20 mouse cellular contexts compared by ENCODE assay signal in genomic region chr15:37127681-37128080, GRCm38 (mm10).
DNase-seq lines count a peak whose midpoint lies in the region; ATAC-seq and TF ChIP-seq lines count a peak whose summit lies in the region.
"Had no signal": no experiment of that assay in that cellular context is flagged by ENCODE, and none has a peak within 500 bp of the region (broad histone marks: within the 10 kb centered on the region; RNA-seq: fewer than 3 reads in every experiment).

No protein-coding gene starts in this region.

- peak; percentile 79 for DNase-seq in heart, adult 11 months
- no peak for DNase-seq in heart, postnatal 14 days
- peak; percentile 62 for DNase-seq in midbrain, embryonic 11.5 days (ENCODE audit: low spot score, missing footprints)
- DNase-seq in limb, embryonic 14.5 days (ENCODE audit: low spot score), result no peak
- DNase-seq in mesoderm, embryonic 11.5 days (ENCODE audit: low read depth, low spot score), result peak; percentile 43
- DNase-seq in hindbrain, embryonic 10.5 days (ENCODE audit: low spot score), result no peak
- DNase-seq: adrenal gland, adult 8-10 months; adrenal gland, postnatal 14 days; adrenal gland, postnatal 36 days; cerebellum, adult 11-12 months; cerebellum, adult 2 months; cerebellum, adult 9-10 months; cerebellum, postnatal 10 days; cerebellum, postnatal 25 days; forebrain, postnatal 0 days had no signal

- intact Hi-C loops in heart, postnatal 14 days (cut with DNase I), result no loop called here

- no peak overlapping the region for H3K27ac ChIP-seq in midbrain, embryonic 11.5 days (ENCODE audit: low read depth, low read length)
- H3K27ac ChIP-seq in midbrain, embryonic 16.5 days (ENCODE audit: low read length), result no peak overlapping the region
- no peak overlapping the region for H3K27ac ChIP-seq in limb, embryonic 14.5 days (replicated peaks; ENCODE audit: low read depth, low read length)
- H3K27ac ChIP-seq in hindbrain, embryonic 10.5 days, result no peak overlapping the region
- H3K27ac ChIP-seq: embryonic facial prominence, embryonic 10.5 days; embryonic facial prominence, embryonic 12.5 days; forebrain, embryonic 13.5 days; forebrain, embryonic 15.5 days had no signal

- no peaks in the 10 kb centered on the region for H3K36me3 ChIP-seq in midbrain, embryonic 11.5 days (ENCODE audit: control insufficient read depth, insufficient read depth, low read length)
- H3K36me3 ChIP-seq in midbrain, embryonic 16.5 days (ENCODE audit: control insufficient read depth, insufficient read depth, low read length), result no peaks in the 10 kb centered on the region
- H3K36me3 ChIP-seq in limb, embryonic 14.5 days (ENCODE audit: control insufficient read depth, insufficient read depth, low read length), result no peaks in the 10 kb centered on the region
- no peaks in the 10 kb centered on the region for H3K36me3 ChIP-seq in hindbrain, embryonic 10.5 days
- H3K36me3 ChIP-seq: embryonic facial prominence, embryonic 10.5 days; embryonic facial prominence, embryonic 12.5 days; forebrain, embryonic 15.5 days had no signal

- 75% methylated on average over 7 of the region's 7 CpGs for WGBS in midbrain, embryonic 11.5 days
- 81% methylated on average over 7 of the region's 7 CpGs for WGBS in midbrain, embryonic 16.5 days
- WGBS in limb, embryonic 14.5 days, result 20% methylated on average over 7 of the region's 7 CpGs
- 74% methylated on average over 7 of the region's 7 CpGs for WGBS in hindbrain, embryonic 10.5 days

- no peaks in the 10 kb centered on the region for H3K9me3 ChIP-seq in midbrain, embryonic 11.5 days (ENCODE audit: control insufficient read depth, low read length)
- H3K9me3 ChIP-seq in midbrain, embryonic 16.5 days (replicated peaks; ENCODE audit: control insufficient read depth, low read length, poor library complexity, severe bottlenecking), result no peaks in the 10 kb centered on the region
- H3K9me3 ChIP-seq in limb, embryonic 14.5 days (ENCODE audit: control insufficient read depth, low read length), result no peaks in the 10 kb centered on the region
- no peaks in the 10 kb centered on the region for H3K9me3 ChIP-seq in hindbrain, embryonic 10.5 days
- H3K9me3 ChIP-seq: embryonic facial prominence, embryonic 10.5 days; embryonic facial prominence, embryonic 12.5 days; forebrain, embryonic 13.5 days; forebrain, embryonic 15.5 days had no signal

- H3K4me1 ChIP-seq in midbrain, embryonic 11.5 days (ENCODE audit: control insufficient read depth, insufficient read depth, low read length), result no peaks in the 10 kb centered on the region
- no peaks in the 10 kb centered on the region for H3K4me1 ChIP-seq in midbrain, embryonic 16.5 days (ENCODE audit: control insufficient read depth, insufficient read depth, low read length)
- no peaks in the 10 kb centered on the region for H3K4me1 ChIP-seq in limb, embryonic 14.5 days (ENCODE audit: control insufficient read depth, insufficient read depth, low read length)
- H3K4me1 ChIP-seq in hindbrain, embryonic 10.5 days (replicated peaks), result no peaks in the 10 kb centered on the region
- H3K4me1 ChIP-seq: embryonic facial prominence, embryonic 10.5 days; embryonic facial prominence, embryonic 12.5 days; forebrain, embryonic 13.5 days; forebrain, embryonic 15.5 days had no signal

- TF ChIP-seq POLR2A in limb, embryonic 14.5 days (IDR thresholded peaks at IDR 0.05; ENCODE audit: borderline replicate concordance, extremely low read depth, insufficient read depth, insufficient read length), result no peak

- H3K4me3 ChIP-seq in midbrain, embryonic 11.5 days (ENCODE audit: low read depth, low read length), result no peak overlapping the region
- no peak overlapping the region for H3K4me3 ChIP-seq in midbrain, embryonic 16.5 days (ENCODE audit: low read depth, low read length)
- H3K4me3 ChIP-seq in limb, embryonic 14.5 days (replicated peaks; ENCODE audit: low read length), result no peak overlapping the region
- H3K4me3 ChIP-seq in hindbrain, embryonic 10.5 days, result no peak overlapping the region
- H3K4me3 ChIP-seq: embryonic facial prominence, embryonic 10.5 days; embryonic facial prominence, embryonic 12.5 days; forebrain, embryonic 13.5 days; forebrain, embryonic 15.5 days had no signal

- no peak overlapping the region for H3K4me2 ChIP-seq in midbrain, embryonic 11.5 days
- no peak overlapping the region for H3K4me2 ChIP-seq in midbrain, embryonic 16.5 days (ENCODE audit: low read length)
- H3K4me2 ChIP-seq in limb, embryonic 14.5 days (replicated peaks; ENCODE audit: low read depth, low read length, severe bottlenecking), result no peak overlapping the region
- H3K4me2 ChIP-seq: embryonic facial prominence, embryonic 12.5 days; forebrain, embryonic 13.5 days; forebrain, embryonic 15.5 days had no signal

- H3K9ac ChIP-seq in midbrain, embryonic 11.5 days (ENCODE audit: low read length), result no peak overlapping the region
- H3K9ac ChIP-seq in midbrain, embryonic 16.5 days (ENCODE audit: low read depth, low read length), result no peak overlapping the region
- no peak overlapping the region for H3K9ac ChIP-seq in limb, embryonic 14.5 days (ENCODE audit: low read depth, low read length, severe bottlenecking)
- H3K9ac ChIP-seq: embryonic facial prominence, embryonic 12.5 days; forebrain, embryonic 13.5 days; forebrain, embryonic 15.5 days; forebrain, postnatal 0 days had no signal

- ATAC-seq in midbrain, embryonic 11.5 days (ENCODE audit: low FRiP score), result no peak
- no peak for ATAC-seq in midbrain, embryonic 16.5 days
- 0 out of 2 replicates have a peak, but pooled peaks have one; percentile 9 for ATAC-seq in limb, embryonic 14.5 days (ENCODE audit: low FRiP score, low read depth)
- ATAC-seq: forebrain, embryonic 13.5 days; forebrain, embryonic 15.5 days; forebrain, postnatal 0 days had no signal

- no peaks in the 10 kb centered on the region for H3K27me3 ChIP-seq in midbrain, embryonic 11.5 days (ENCODE audit: control insufficient read depth, insufficient read depth, low read length)
- H3K27me3 ChIP-seq in midbrain, embryonic 16.5 days (ENCODE audit: control insufficient read depth, insufficient read depth, low read depth, low read length), result no peaks in the 10 kb centered on the region
- no peaks in the 10 kb centered on the region for H3K27me3 ChIP-seq in limb, embryonic 14.5 days (ENCODE audit: control insufficient read depth, insufficient read depth, low read length)
- no peaks in the 10 kb centered on the region for H3K27me3 ChIP-seq in hindbrain, embryonic 10.5 days (ENCODE audit: insufficient read depth, poor library complexity, severe bottlenecking)
- H3K27me3 ChIP-seq: embryonic facial prominence, embryonic 12.5 days; forebrain, embryonic 13.5 days; forebrain, embryonic 15.5 days had no signal

Comparison
In these comparisons a context has a peak if more than half of its experiments do, and no peak if none do; other contexts are left out.
1. DNase-seq: peak in heart, adult 11 months (single experiment), midbrain, embryonic 11.5 days (single experiment) and mesoderm, embryonic 11.5 days (single experiment); none in heart, postnatal 14 days (0 of 2), limb, embryonic 14.5 days (single experiment) and hindbrain, embryonic 10.5 days (single experiment).